Mouse (Mus musculus): ENCODE data around the gene Lrrc51. TPM values are rescaled to one million over a fixed set of nuclear protein-coding genes. Genes with fewer than 3 reads are reported as not detected.

The Lrrc51 gene
- total RNA-seq (2021) = 1 to 10 TPM; 4.0 to 4.8 TPM
- long read RNA-seq, experiment 1, partial matches to known transcripts = 0 of 4 reads
- long read RNA-seq, experiment 1, other reads (novel, unspliced or antisense) = 1 of 4 reads
- long read RNA-seq, experiment 2, partial matches to known transcripts = 0 of 3 reads
- long read RNA-seq, experiment 2, other reads (novel, unspliced or antisense) = 1 of 3 reads

- intact Hi-C loops (cut with DNase I) = loop anchor here (1.0 to 2.0 kb wide), 4 partner anchors 27 to 132 kb away; partner anchors contain the start of genes Rnf121, Tomt, Xndc1 and Xntrpc
- DNase-seq (ENCODE audit: extremely low spot score in 1 of 2, low spot score in 2 of 2) = peak; percentile 95 to 96
- TF ChIP-seq CTCF (IDR thresholded peaks at IDR 0.05) = no peak
- Histone ChIP-seq H3K27ac (peak within 1 kb of the TSS; percentile 79), H3K4me3 (peak within 1 kb of the TSS; percentile 60)
Measured at GRCm38 (mm10) chr7:101933751-101934240, at the start of gene Lrrc51, which contains the start of gene Numa1. Gene Lrrc51 (minus strand): TSS chr7:101933895. Gene Numa1 (plus strand): TSS chr7:101934111.

GRCm38 (mm10) chr7:101982735-101983134 lies 49.0 kb upstream of the Lrrc51 start:
- Histone ChIP-seq H3K27ac (no peak overlapping the region), H3K4me3 (no peak overlapping the region)
- TF ChIP-seq CTCF (IDR thresholded peaks at IDR 0.05) = no peak
- DNase-seq (ENCODE audit: extremely low spot score in 1 of 2, low spot score in 2 of 2) = no peak
- intact Hi-C loops (cut with DNase I) = no loop called here

- no peak overlapping the region for H3K4me3 ChIP-seq
- no peak; the same call in 1 of the 2 replicates for TF ChIP-seq CTCF (IDR thresholded peaks at IDR 0.05)
- no peak for DNase-seq (ENCODE audit: extremely low spot score in 1 of 2, low spot score in 2 of 2)
- intact Hi-C loops (cut with DNase I) = loop anchor here (5.0 kb wide), 2 partner anchors 57 to 1337 kb away; no protein-coding TSS in a partner anchor
- H3K27ac ChIP-seq = peak overlapping the region; percentile 24
Measured at GRCm38 (mm10) chr7:101974505-101974904, 40.8 kb upstream of the Lrrc51 start.

GRCm38 (mm10) chr7:101973730-101974129 lies 40.0 kb upstream of the Lrrc51 start:
- TF ChIP-seq CTCF (IDR thresholded peaks at IDR 0.05) = no peak
- intact Hi-C loops (cut with DNase I) = loop anchor here (5.0 kb wide), 2 partner anchors 56 to 1336 kb away; no protein-coding TSS in a partner anchor
- no peak overlapping the region for H3K4me3 ChIP-seq
- no peak for DNase-seq (ENCODE audit: extremely low spot score in 1 of 2, low spot score in 2 of 2)
- H3K27ac ChIP-seq = no peak overlapping the region

- intact Hi-C loops (cut with DNase I) = loop anchor here (2.0 to 5.0 kb wide), 3 partner anchors 37 to 1334 kb away; partner anchors contain the start of gene Numa1
- no peak for TF ChIP-seq CTCF (IDR thresholded peaks at IDR 0.05)
- DNase-seq (ENCODE audit: extremely low spot score in 1 of 2, low spot score in 2 of 2) = no peak
- Histone ChIP-seq H3K27ac (peak overlapping the region; percentile 98), H3K4me3 (peak overlapping the region; percentile 91)
Measured at GRCm38 (mm10) chr7:101971721-101972120, 38.0 kb upstream of the Lrrc51 start.

GRCm38 (mm10) chr7:101970821-101971461 lies 37.2 kb upstream of the Lrrc51 start:
- DNase-seq (ENCODE audit: extremely low spot score in 1 of 2, low spot score in 2 of 2) = peak; percentile 71 to 72
- Histone ChIP-seq H3K4me3 (peak overlapping the region; percentile 91), H3K27ac (peak overlapping the region; percentile 98)
- intact Hi-C loops (cut with DNase I) = loop anchor here (1.0 to 5.0 kb wide), 4 partner anchors 30 to 1334 kb away; partner anchors contain the start of gene Numa1
- no peak; the same call in none of the 2 replicates for TF ChIP-seq CTCF (IDR thresholded peaks at IDR 0.05)

- peak; percentile 81 to 82 for DNase-seq (ENCODE audit: extremely low spot score in 1 of 2, low spot score in 2 of 2)
- Histone ChIP-seq H3K4me3 (peak overlapping the region; percentile 91), H3K27ac (peak overlapping the region; percentile 98)
- TF ChIP-seq CTCF (IDR thresholded peaks at IDR 0.05) = no peak
- intact Hi-C loops (cut with DNase I) = loop anchor here (1.0 to 5.0 kb wide), 4 partner anchors 31 to 1333 kb away; partner anchors contain the start of gene Numa1
Measured at GRCm38 (mm10) chr7:101970429-101970775, 36.7 kb upstream of the Lrrc51 start.

- no peak; the same call in 1 of the 2 replicates for TF ChIP-seq CTCF (IDR thresholded peaks at IDR 0.05)
- intact Hi-C loops (cut with DNase I) = loop anchor here (1.0 to 5.0 kb wide), 4 partner anchors 31 to 1333 kb away; partner anchors contain the start of gene Numa1
- DNase-seq (ENCODE audit: extremely low spot score in 1 of 2, low spot score in 2 of 2) = peak; percentile 85
- Histone ChIP-seq H3K4me3 (peak overlapping the region; percentile 91), H3K27ac (peak overlapping the region; percentile 98)
Measured at GRCm38 (mm10) chr7:101969694-101970428, 36.2 kb upstream of the Lrrc51 start.

GRCm38 (mm10) chr7:101968751-101969150 lies 35.1 kb upstream of the Lrrc51 start:
- no peak overlapping the region for H3K4me3 ChIP-seq
- intact Hi-C loops (cut with DNase I) = no loop called here
- no peak for TF ChIP-seq CTCF (IDR thresholded peaks at IDR 0.05)
- DNase-seq (ENCODE audit: extremely low spot score in 1 of 2, low spot score in 2 of 2) = no peak
- H3K27ac ChIP-seq = peak overlapping the region; percentile 98

GRCm38 (mm10) chr7:101967256-101967655 lies 33.6 kb upstream of the Lrrc51 start:
- TF ChIP-seq CTCF (IDR thresholded peaks at IDR 0.05) = no peak
- DNase-seq (ENCODE audit: extremely low spot score in 1 of 2, low spot score in 2 of 2) = no peak
- Histone ChIP-seq H3K27ac (no peak overlapping the region), H3K4me3 (no peak overlapping the region)
- intact Hi-C loops (cut with DNase I) = no loop called here

GRCm38 (mm10) chr7:101965606-101966005 lies 31.9 kb upstream of the Lrrc51 start:
- no peak for TF ChIP-seq CTCF (IDR thresholded peaks at IDR 0.05)
- H3K27ac ChIP-seq = no peak overlapping the region
- DNase-seq (ENCODE audit: extremely low spot score in 1 of 2, low spot score in 2 of 2) = no peak
- H3K4me3 ChIP-seq = no peak overlapping the region
- intact Hi-C loops (cut with DNase I) = no loop called here

Measured in left cerebral cortex, adult 2 months (tissue).